Mouse (Mus musculus) embryonic facial prominence, embryonic 14.5 days (tissue): ENCODE measurements at regions not wholly inside any gene's neighbourhood (a gene's known extent, or its start where the extent isn't known, plus 50 kb on each side); places are given as distances from the start of the nearest gene placed in this dataset.
A peak's percentile ranks its signal among the peaks of the same experiment; 100 is the strongest.

ENCODE experiments used
- ATAC-seq: fragments of 200-750 bp; cut with Nextera tagmentation; 2 replicates; pipeline ENCODE4 v1.8.0; 2017; ENCODE audit warnings: low read depth, moderate number of reproducible peaks, moderate TSS enrichment
- DNase-seq: peaks from one replicate; pipeline ENCODE4 v3.0.0-alpha.2; 2015; ENCODE audit warnings: low spot score
- H3K27ac ChIP-seq: fragments of 300-500 bp; sonication (generic); replicated peaks from 2 replicates; pipeline ENCODE4 v1.5.1; 2014; ENCODE audit warnings: low read depth, mild to moderate bottlenecking, low read length, moderate library complexity
- H3K27me3 ChIP-seq: fragments of 300-500 bp; sonication (generic); replicated peaks from 2 replicates; pipeline ENCODE4 v1.6.1; 2014; ENCODE audit warnings: low read length; ENCODE audit not compliant: control insufficient read depth, insufficient read depth
- H3K36me3 ChIP-seq: fragments of 300-500 bp; sonication (generic); 2 replicates; pipeline ENCODE4 v1.6.1; 2014; ENCODE audit warnings: low read length, mixed read lengths; ENCODE audit not compliant: control insufficient read depth, insufficient read depth
- H3K4me1 ChIP-seq: fragments of 300-500 bp; sonication (generic); 2 replicates; pipeline ENCODE4 v1.6.1; 2014; ENCODE audit warnings: antibody characterized with exemption, low read length; ENCODE audit not compliant: control insufficient read depth, insufficient read depth
- H3K4me2 ChIP-seq: fragments of 300-500 bp; sonication (generic); 2 replicates; pipeline ENCODE4 v1.6.1; 2014; ENCODE audit warnings: low read depth, mild to moderate bottlenecking, low read length, moderate library complexity, mixed read lengths
- H3K4me3 ChIP-seq: fragments of 300-500 bp; sonication (generic); 2 replicates; pipeline ENCODE4 v1.5.1; 2014; ENCODE audit warnings: low read depth, mild to moderate bottlenecking, low read length
- H3K9ac ChIP-seq: fragments of 300-500 bp; sonication (generic); 2 replicates; pipeline ENCODE4 v1.6.1; 2014; ENCODE audit warnings: low read depth, mild to moderate bottlenecking, low read length, moderate library complexity, mixed read lengths
- H3K9me3 ChIP-seq: fragments of 300-500 bp; sonication (generic); 2 replicates; pipeline ENCODE4 v1.6.1; 2016; ENCODE audit warnings: low read length; ENCODE audit not compliant: control insufficient read depth
- WGBS: fragments of 180-500 bp; shearing (Covaris S2); extraction: QIAGEN DNeasy Blood & Tissue Kit; methylation state at CpG from one replicate; pipeline ENCODE4 v1.1.7; 2014; 5-methylcytosine and 5-hydroxymethylcytosine counted together

GRCm38 (mm10) chr11:113174011-113174507, 392.0 kb downstream of the Sox9 start:
- H3K36me3 ChIP-seq: no peaks in the 10 kb centered on the region
- no peaks in the 10 kb centered on the region for H3K4me1 ChIP-seq
- H3K4me2 ChIP-seq: no peak overlapping the region
- no peaks in the 10 kb centered on the region for H3K27me3 ChIP-seq
- peak; percentile 75 for DNase-seq
- H3K9me3 ChIP-seq: no peaks in the 10 kb centered on the region
- H3K27ac ChIP-seq: peak overlapping the region; percentile 33; the same call in 1 of the 2 replicates
- no peak overlapping the region for H3K4me3 ChIP-seq
- peak; percentile 19; the same call in 1 of the 2 replicates for ATAC-seq
- H3K9ac ChIP-seq: no peak overlapping the region
- 78% methylated on average over 5 of the region's 5 CpGs for WGBS

GRCm38 (mm10) chr11:113175323-113175722, 393.3 kb downstream of the Sox9 start:
- Histone ChIP-seq H3K27ac (no peak overlapping the region), H3K36me3 (no peaks in the 10 kb centered on the region), H3K4me2 (no peak overlapping the region), H3K9me3 (no peaks in the 10 kb centered on the region), H3K4me1 (peaks cover 2% of the 10 kb centered on the region; the same call in 1 of the 2 replicates), H3K27me3 (no peaks in the 10 kb centered on the region), H3K9ac (no peak overlapping the region), H3K4me3 (no peak overlapping the region)
- WGBS: 28% methylated on average over 6 of the region's 6 CpGs
- ATAC-seq (no peak), DNase-seq (no peak)

- H3K4me2 ChIP-seq: no peak overlapping the region
- no peaks in the 10 kb centered on the region for H3K36me3 ChIP-seq
- peaks cover 4% of the 10 kb centered on the region; the same call in 1 of the 2 replicates for H3K4me1 ChIP-seq
- WGBS: 21% methylated on average over 7 of the region's 7 CpGs
- H3K27me3 ChIP-seq: no peaks in the 10 kb centered on the region
- no peak overlapping the region for H3K9ac ChIP-seq
- peak; percentile 50 for DNase-seq
- H3K27ac ChIP-seq: no peak overlapping the region
- H3K4me3 ChIP-seq: no peak overlapping the region
- no peaks in the 10 kb centered on the region for H3K9me3 ChIP-seq
- no peak for ATAC-seq
Observed at GRCm38 (mm10) chr11:113176183-113176582, 394.2 kb downstream of the Sox9 start.

GRCm38 (mm10) chr11:113178375-113178774, 396.4 kb downstream of the Sox9 start:
- no peaks in the 10 kb centered on the region for H3K9me3 ChIP-seq

GRCm38 (mm10) chr11:113180008-113180407, 398.0 kb downstream of the Sox9 start:
- H3K27ac ChIP-seq: no peak overlapping the region
- ATAC-seq (no peak), DNase-seq (no peak)
- H3K4me2 ChIP-seq: no peak overlapping the region
- no peaks in the 10 kb centered on the region for H3K9me3 ChIP-seq
- H3K36me3 ChIP-seq: no peaks in the 10 kb centered on the region
- no peaks in the 10 kb centered on the region for H3K27me3 ChIP-seq
- H3K9ac ChIP-seq: no peak overlapping the region
- H3K4me3 ChIP-seq: no peak overlapping the region
- peaks cover 4% of the 10 kb centered on the region; the same call in 1 of the 2 replicates for H3K4me1 ChIP-seq
- WGBS: 58% methylated on average over 14 of the region's 14 CpGs

More at GRCm38 (mm10) chr11:113178375-113178774, 396.4 kb downstream of the Sox9 start:
- H3K4me2 ChIP-seq: no peak overlapping the region
- peaks cover 4% of the 10 kb centered on the region; the same call in 1 of the 2 replicates for H3K4me1 ChIP-seq
- WGBS: 82% methylated on average over 7 of the region's 7 CpGs
- no peak for ATAC-seq
- H3K36me3 ChIP-seq: no peaks in the 10 kb centered on the region
- no peak overlapping the region for H3K27ac ChIP-seq
- H3K27me3 ChIP-seq: no peaks in the 10 kb centered on the region
- H3K9ac ChIP-seq: no peak overlapping the region
- no peak overlapping the region for H3K4me3 ChIP-seq
- DNase-seq: no peak

GRCm38 (mm10) chr11:113182083-113182861, 400.2 kb downstream of the Sox9 start:
- 49% methylated on average over 13 of the region's 13 CpGs for WGBS

GRCm38 (mm10) chr11:113183556-113183955, 401.5 kb downstream of the Sox9 start:
- 53% methylated on average over 4 of the region's 5 CpGs for WGBS
- ATAC-seq (no peak), DNase-seq (no peak)
- peaks cover 4% of the 10 kb centered on the region; the same call in 1 of the 2 replicates for H3K4me1 ChIP-seq
- H3K4me3 ChIP-seq: no peak overlapping the region
- H3K9me3 ChIP-seq: no peaks in the 10 kb centered on the region
- no peak overlapping the region for H3K27ac ChIP-seq
- H3K36me3 ChIP-seq: no peaks in the 10 kb centered on the region
- H3K9ac ChIP-seq: no peak overlapping the region
- H3K4me2 ChIP-seq: no peak overlapping the region
- no peaks in the 10 kb centered on the region for H3K27me3 ChIP-seq

More at GRCm38 (mm10) chr11:113182083-113182861, 400.2 kb downstream of the Sox9 start:
- no peak overlapping the region for H3K9ac ChIP-seq
- no peak overlapping the region for H3K4me2 ChIP-seq
- no peak for ATAC-seq
- no peaks in the 10 kb centered on the region for H3K9me3 ChIP-seq
- no peak for DNase-seq
- H3K4me3 ChIP-seq: no peak overlapping the region
- H3K36me3 ChIP-seq: no peaks in the 10 kb centered on the region
- no peak overlapping the region for H3K27ac ChIP-seq
- no peaks in the 10 kb centered on the region for H3K27me3 ChIP-seq
- H3K4me1 ChIP-seq: peaks cover 4% of the 10 kb centered on the region; the same call in 1 of the 2 replicates

GRCm38 (mm10) chr11:113184095-113184494, 402.1 kb downstream of the Sox9 start:
- Histone ChIP-seq H3K4me1 (peaks cover 4% of the 10 kb centered on the region; the same call in 1 of the 2 replicates), H3K36me3 (no peaks in the 10 kb centered on the region), H3K9me3 (no peaks in the 10 kb centered on the region), H3K9ac (no peak overlapping the region), H3K4me3 (no peak overlapping the region), H3K27me3 (no peaks in the 10 kb centered on the region), H3K27ac (no peak overlapping the region), H3K4me2 (no peak overlapping the region)
- WGBS: 18% methylated on average over 9 of the region's 9 CpGs
- DNase-seq: no peak
- ATAC-seq: peak; percentile 30; the same call in 1 of the 2 replicates
